Mouse (Mus musculus) embryonic facial prominence, embryonic 10.5 days (tissue): ENCODE results near the gene Ring1. TPM values are rescaled to one million over a fixed set of nuclear protein-coding genes. Genes with fewer than 3 reads are reported as not detected.
"Not testable (repeated sequence)": the region's sequence is repeated elsewhere in the genome, so short reads cannot be mapped to it uniquely, and the experiment has no call there.

ENCODE experiments used
- DNase-seq: peaks from one replicate; pipeline ENCODE4 v3.0.0-alpha.2; 2017; ENCODE audit warnings: low spot score
- H3K27ac ChIP-seq: fragments of 300-500 bp; sonication (generic); replicated peaks from 2 replicates; pipeline ENCODE4 v1.5.1; 2016; ENCODE audit warnings: mild to moderate bottlenecking
- H3K27me3 ChIP-seq: fragments of 300-500 bp; sonication (generic); replicated peaks from 2 replicates; pipeline ENCODE4 v1.6.1; 2016; ENCODE audit warnings: low read depth, mild to moderate bottlenecking; ENCODE audit not compliant: poor library complexity, severe bottlenecking
- H3K36me3 ChIP-seq: fragments of 300-500 bp; sonication (generic); replicated peaks from 2 replicates; pipeline ENCODE4 v1.6.1; 2016; ENCODE audit warnings: mild to moderate bottlenecking, moderate library complexity
- H3K4me1 ChIP-seq: fragments of 300-500 bp; sonication (generic); 2 replicates; pipeline ENCODE4 v1.6.1; 2016
- H3K4me3 ChIP-seq: fragments of 300-500 bp; sonication (generic); 2 replicates; pipeline ENCODE4 v1.5.1; 2016; ENCODE audit warnings: mild to moderate bottlenecking, moderate library complexity
- H3K9me3 ChIP-seq: fragments of 300-500 bp; sonication (generic); 2 replicates; pipeline ENCODE4 v1.6.1; 2016; ENCODE audit warnings: mild to moderate bottlenecking
- WGBS: fragments of 180-500 bp; shearing (Covaris S2); methylation state at CpG from one replicate; pipeline ENCODE4 v1.1.7; 2016; 5-methylcytosine and 5-hydroxymethylcytosine counted together
- polyA plus RNA-seq: library from polyadenylated mRNA; unstranded; fragments of >200 nt; fragmentation: Nextera tagmentation; extraction: Ambion mirVana; gene quantifications from 2 replicates; pipeline ENCODE4 v1.2.1, GENCODE M21; 2016

Gene Ring1
- polyA plus RNA-seq, 1 experiment from 2014 or later, result 11.0 TPM

DNA sequence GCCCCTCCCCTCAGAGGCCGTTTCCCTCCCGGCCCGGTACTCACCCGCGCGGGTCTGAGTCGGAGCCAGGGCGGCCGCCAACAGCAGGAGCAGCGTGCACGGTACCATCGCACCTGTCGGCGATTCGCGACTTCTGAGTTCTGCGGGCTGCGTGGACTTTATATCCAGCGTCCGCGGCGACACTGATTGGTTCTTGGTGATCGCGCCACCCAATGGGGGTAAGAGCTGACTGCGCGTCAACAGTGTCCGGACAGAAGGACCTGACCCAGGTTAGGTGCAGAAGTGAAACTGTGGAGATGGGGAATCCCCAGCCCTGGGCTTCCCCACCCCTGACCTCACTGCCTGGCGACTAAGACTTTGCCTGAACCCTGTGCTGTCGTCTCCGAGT lies 24.3 kb downstream of the Ring1 start, which contains the start of gene H2-K1:
TSS of gene H2-K1 (minus strand) at position 198 of the 388 bp plus-strand sequence.
- WGBS, result 1% methylated on average over 30 of the region's 30 CpGs
- no peak within 1 kb of the TSS; the same call in 1 of the 2 replicates for H3K27ac ChIP-seq

DNA sequence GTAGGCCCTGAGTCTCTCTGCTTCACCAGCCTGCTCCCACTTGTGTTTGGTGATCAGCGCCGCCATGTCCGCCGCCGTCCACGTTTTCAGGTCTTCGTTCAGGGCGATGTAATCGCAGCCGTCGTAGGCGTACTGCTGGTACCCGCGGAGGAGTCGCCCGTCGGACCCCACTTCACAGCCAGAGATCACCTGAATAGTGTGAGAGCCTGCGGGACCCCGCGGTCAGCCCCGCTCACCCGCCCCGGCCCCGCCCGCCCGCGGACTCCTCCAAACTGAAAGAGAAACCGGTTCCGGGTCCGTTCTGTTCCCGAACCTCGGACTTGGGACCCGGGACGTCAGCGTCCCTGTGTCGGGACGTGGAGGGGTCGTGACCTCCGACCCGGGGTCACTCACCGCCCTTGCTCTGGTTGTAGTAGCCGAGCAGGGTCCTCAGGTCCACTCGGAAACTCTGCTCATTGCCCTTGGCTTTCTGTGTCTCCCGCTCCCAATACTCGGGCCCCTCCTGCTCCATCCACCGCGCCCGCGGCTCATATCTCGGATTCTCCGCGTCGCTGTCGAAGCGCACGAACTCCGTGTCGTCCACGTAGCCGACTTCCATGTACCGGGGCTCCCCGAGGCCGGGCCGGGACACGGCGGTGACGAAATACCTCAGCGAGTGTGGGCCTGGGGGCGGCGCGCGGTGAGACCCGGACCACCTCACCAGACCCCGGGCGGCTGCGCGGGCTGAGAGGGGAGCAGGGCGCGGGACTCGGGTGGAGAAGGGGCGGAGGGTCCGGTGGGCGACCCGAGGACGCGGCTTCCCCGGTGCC lies 24.9 kb downstream of the Ring1 start:
- Histone ChIP-seq H3K27ac (no peak overlapping the region; the same call in 1 of the 2 replicates), H3K9me3 (no peaks in the 10 kb centered on the region), H3K4me1 (peaks cover 13% of the 10 kb centered on the region), H3K4me3 (peak overlapping the region; percentile 68), H3K36me3 (no peaks in the 10 kb centered on the region), H3K27me3 (peaks cover 61% of the 10 kb centered on the region)
- DNase-seq, result peak; percentile 23
- WGBS, result 3% methylated on average over 87 of the region's 87 CpGs

More for the DNA sequence above, 24.3 kb downstream of the Ring1 start, which contains the start of gene H2-K1:
- peak; percentile 75 for DNase-seq
- Histone ChIP-seq H3K36me3 (no peaks in the 10 kb centered on the region), H3K4me3 (peak within 1 kb of the TSS; percentile 68), H3K4me1 (peaks cover 13% of the 10 kb centered on the region), H3K9me3 (no peaks in the 10 kb centered on the region), H3K27me3 (peaks cover 61% of the 10 kb centered on the region)

DNA sequence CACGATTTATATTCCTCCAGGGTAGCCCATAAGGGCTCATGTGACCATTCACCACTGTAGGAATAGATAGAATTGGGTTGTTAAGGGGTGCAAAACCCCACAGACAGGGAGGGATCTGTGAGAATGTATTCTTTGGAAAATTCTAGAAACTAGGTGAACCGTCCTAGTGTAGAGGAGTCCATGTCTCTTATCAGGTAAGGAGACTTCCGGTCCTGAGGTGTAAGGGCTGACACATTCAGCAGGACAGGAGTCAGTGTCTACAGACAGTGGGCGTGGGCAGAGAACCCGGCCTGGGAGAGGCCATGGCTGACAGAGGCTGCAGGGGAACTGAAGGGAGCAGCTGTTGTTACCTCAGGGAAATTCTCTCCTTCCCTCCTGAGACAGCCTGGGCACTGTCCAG lies 25.8 kb downstream of the Ring1 start:
- H3K4me1 ChIP-seq, result peaks cover 13% of the 10 kb centered on the region
- H3K27ac ChIP-seq, H3K4me3 ChIP-seq, H3K9me3 ChIP-seq, H3K36me3 ChIP-seq, DNase-seq: not testable (repeated sequence)
- H3K27me3 ChIP-seq, result peaks cover 61% of the 10 kb centered on the region
- WGBS, result 52% methylated on average over 5 of the region's 5 CpGs

DNA sequence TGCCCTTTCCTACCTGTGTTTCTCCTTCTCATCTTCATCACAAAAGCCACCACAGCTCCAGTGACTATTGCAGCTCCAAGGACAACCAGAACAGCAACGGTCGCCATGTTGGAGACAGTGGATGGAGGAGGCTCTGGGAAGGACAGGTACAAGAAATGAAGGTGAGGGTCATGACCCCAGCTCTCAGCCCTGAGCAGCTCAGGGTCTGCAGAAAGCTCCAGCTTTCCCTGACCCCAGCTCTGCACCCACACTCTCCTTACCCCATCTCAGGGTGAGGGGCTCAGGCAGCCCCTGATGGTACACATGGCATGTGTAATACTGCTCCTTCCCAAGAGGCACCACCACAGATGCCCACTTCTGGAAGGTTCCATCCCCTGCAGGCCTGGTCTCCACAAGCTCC lies 27.5 kb downstream of the Ring1 start:
- WGBS, result 89% methylated on average over 2 of the region's 2 CpGs
- H3K27ac ChIP-seq, H3K9me3 ChIP-seq, H3K36me3 ChIP-seq, H3K4me3 ChIP-seq, DNase-seq: not testable (repeated sequence)
- Histone ChIP-seq H3K27me3 (peaks cover 54% of the 10 kb centered on the region), H3K4me1 (peaks cover 13% of the 10 kb centered on the region)

DNA sequence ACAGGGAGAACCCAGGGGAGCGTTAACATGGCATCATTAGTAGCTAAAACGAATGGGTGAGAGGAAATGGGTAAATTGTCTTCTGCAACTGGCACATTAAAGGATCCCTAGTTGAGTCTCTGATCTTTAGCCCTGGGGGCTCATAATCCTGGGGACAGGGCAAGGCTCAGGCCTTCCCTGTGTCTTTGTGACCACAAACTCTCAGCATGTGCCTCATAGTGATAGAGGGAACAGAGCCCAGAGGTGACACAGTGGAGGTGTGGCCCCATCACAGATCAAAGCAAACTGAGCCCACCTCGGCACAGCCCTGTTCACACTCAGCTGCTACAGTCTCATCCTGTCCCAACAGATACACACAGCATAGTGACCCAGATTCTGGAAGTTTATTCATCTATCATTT lies 28.8 kb downstream of the Ring1 start:
- Histone ChIP-seq H3K36me3 (no peaks in the 10 kb centered on the region), H3K27ac (no peak overlapping the region), H3K9me3 (no peaks in the 10 kb centered on the region), H3K27me3 (peaks cover 40% of the 10 kb centered on the region), H3K4me1 (peaks cover 13% of the 10 kb centered on the region), H3K4me3 (no peak overlapping the region)
- DNase-seq, result no peak
- 69% methylated on average over 3 of the region's 3 CpGs for WGBS

DNA sequence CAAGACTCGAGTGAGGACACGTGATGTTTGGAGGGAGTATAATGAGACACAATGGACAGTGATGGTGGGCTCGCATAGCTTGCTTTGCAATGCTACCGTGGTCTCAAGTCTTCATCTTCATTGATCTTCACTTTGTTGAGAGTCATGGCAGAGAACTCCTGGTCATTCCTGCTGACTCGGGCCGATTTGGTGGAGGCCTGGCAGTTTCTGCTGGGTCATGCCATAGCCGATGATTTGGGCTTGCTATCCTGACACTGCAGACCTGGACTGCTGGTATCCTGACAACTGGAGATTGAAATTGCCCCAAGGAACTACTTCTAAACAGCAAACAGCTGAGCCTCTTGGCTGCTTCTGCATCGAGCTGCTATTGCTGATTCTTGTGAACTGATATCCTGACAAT lies 29.5 kb downstream of the Ring1 start:
- WGBS, result 89% methylated on average over 8 of the region's 8 CpGs
- no peaks in the 10 kb centered on the region for H3K36me3 ChIP-seq
- H3K4me1 ChIP-seq, result peaks cover 9% of the 10 kb centered on the region
- H3K27ac ChIP-seq, result no peak overlapping the region
- H3K4me3 ChIP-seq, result no peak overlapping the region
- H3K9me3 ChIP-seq, result no peaks in the 10 kb centered on the region
- H3K27me3 ChIP-seq, result peaks cover 35% of the 10 kb centered on the region
- no peak for DNase-seq

DNA sequence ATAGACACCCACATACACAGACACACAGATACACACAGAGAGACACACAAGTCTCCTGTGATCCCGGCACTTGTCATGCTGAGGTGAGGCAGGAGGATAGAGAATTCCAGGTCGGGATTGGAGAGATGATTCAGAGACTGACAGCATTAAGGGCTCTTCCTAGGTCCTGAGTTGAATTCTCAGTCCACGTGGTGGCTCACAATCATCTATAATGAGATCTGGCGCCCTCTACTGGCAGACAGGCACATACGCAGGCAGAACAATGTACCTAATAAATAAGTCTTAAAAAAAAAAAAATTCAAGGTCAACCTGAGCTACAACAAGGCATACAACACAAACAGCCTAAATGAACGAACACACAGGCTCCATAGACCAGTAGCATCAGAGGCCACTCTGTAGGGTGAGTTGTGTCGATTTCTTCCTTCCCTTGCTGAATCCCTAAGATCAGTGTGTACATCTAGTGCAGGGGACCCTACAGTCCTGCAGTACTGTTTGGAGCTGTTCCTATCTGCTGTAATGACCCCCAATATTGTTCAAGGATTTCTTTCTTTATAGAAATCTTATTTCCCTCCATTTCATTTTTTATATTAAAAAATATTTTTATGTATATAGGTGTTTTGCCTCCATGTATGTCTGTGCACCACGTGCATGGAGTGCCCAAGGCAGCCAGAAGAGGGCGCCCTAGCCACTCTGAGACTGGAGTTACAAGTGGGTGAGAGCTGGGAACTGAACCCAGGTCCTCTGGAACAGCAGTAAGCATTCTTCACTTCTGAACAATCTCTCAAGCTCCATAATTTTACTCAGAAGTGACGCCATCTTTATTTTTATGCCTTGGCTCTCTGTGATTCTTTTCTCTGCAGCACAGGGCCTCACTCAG lies 32.5 kb downstream of the Ring1 start:
- no peaks in the 10 kb centered on the region for H3K9me3 ChIP-seq
- peak; percentile 64 for DNase-seq
- WGBS, result 30% methylated on average over 10 of the region's 10 CpGs
- H3K4me1 ChIP-seq, result no peaks in the 10 kb centered on the region
- no peaks in the 10 kb centered on the region for H3K36me3 ChIP-seq
- no peak overlapping the region for H3K4me3 ChIP-seq
- peaks cover 16% of the 10 kb centered on the region for H3K27me3 ChIP-seq
- H3K27ac ChIP-seq, result no peak overlapping the region

DNA sequence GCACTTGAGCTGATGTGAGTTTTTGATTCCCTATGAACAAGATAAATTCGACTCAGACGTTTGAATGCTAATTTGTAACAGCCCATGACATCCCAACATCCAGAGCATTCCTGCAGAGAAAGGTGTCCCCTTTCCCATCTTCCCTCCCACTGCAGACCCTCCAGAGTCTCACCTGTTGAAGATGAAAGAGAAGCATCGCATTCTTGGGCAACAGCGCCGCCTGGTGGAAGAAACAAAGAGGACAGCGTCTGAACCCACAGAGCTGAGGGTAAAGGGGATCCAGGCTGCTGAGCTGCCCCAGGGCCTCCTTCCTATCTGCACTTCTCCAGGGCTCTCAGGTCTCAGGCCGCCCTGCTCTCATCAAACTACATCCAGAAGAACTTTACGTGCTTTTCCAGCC lies 42.3 kb downstream of the Ring1 start:
- not testable (repeated sequence) for H3K27ac ChIP-seq, H3K9me3 ChIP-seq, H3K36me3 ChIP-seq
- 13% methylated on average over 8 of the region's 8 CpGs for WGBS
- H3K4me1 ChIP-seq, result peaks cover 38% of the 10 kb centered on the region
- H3K27me3 ChIP-seq, result peaks cover 38% of the 10 kb centered on the region
- H3K4me3 ChIP-seq, result peak overlapping the region; percentile 67
- DNase-seq, result peak; percentile 70

DNA sequence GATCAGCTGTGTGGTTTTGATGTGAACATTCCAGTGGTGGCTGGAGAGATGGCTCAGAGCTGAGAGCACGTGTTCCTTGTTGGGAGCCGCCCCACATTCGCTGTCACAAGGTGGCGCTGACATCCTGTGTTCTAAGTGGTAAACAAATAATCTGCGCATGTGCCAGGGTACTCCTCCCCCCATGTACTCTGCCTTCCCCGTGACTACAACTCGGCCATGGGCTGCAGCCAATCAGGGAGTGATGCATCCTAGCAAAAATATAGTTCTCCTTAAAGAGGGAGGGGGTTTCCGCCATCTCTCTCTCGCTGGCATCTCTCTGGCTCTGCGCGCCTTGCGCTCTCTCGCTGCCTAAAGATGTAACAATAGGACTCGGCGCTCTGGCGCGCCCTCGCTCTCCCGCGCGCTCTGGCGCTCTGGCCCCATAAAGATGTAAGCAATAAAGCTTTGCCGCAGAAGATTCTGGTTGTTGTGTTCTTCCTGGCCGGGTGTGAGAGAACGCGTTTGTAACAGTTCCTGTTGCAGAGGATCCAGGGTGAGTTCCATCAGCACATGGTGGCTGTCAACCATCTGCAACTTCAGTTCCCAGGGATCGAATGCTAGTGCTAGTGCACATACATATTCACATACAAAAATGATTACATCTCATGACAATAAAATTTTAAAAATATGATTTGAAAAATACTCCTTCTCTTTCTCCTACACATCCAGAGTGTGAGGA lies 43.1 kb downstream of the Ring1 start:
- Histone ChIP-seq H3K4me1 (peaks cover 38% of the 10 kb centered on the region), H3K27me3 (peaks cover 46% of the 10 kb centered on the region), H3K4me3 (peak overlapping the region; percentile 67), H3K27ac (peak overlapping the region; percentile 90)
- DNase-seq, result peak; percentile 93
- not testable (repeated sequence) for H3K36me3 ChIP-seq, H3K9me3 ChIP-seq
- WGBS, result 1% methylated on average over 27 of the region's 27 CpGs

DNA sequence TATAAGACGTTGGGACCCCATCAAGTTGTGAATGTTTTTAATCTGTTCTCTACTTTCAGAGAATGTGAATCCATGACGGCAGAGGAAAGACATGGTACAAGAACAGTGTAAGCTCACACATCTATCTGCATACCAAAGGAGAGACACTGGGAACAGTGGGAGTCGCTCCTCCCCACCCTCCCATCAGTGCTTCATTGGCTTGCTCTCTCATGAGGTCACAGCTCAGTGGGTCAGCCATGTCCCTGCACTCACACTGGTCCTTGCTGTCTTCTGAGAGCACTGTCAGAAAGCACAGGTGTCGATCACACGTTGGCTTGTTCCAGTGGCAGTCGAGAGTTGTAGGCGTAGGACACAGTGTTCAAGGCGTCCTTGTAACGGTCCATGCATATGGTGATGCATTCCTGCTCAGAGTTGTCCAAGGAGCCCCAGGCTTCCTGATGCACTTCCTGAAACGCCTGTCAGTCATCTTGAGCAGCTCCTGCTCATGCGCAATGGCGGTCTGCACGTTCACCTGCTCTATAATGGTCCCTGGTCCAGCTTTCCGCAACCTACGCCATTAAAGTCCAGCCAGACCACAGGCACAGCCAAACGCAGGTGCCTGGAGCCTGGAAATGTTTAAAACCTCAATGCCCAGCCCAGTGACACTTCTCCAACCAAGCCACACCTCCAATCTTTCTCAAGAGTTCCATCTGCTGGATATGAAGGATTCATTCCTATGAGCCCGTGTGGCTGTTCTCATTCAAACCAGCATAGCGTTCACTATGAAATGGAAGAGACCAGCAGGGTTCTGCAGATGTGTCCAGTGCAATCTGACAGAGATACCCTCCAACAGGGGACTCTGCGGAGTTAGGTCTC lies 44.1 kb downstream of the Ring1 start:
- no peaks in the 10 kb centered on the region for H3K9me3 ChIP-seq
- peaks cover 38% of the 10 kb centered on the region for H3K4me1 ChIP-seq
- peaks cover 56% of the 10 kb centered on the region for H3K27me3 ChIP-seq
- H3K4me3 ChIP-seq, result peak overlapping the region; percentile 67; the same call in 1 of the 2 replicates
- H3K36me3 ChIP-seq, result no peaks in the 10 kb centered on the region
- WGBS, result 79% methylated on average over 19 of the region's 19 CpGs
- no peak for DNase-seq
- H3K27ac ChIP-seq, result peak overlapping the region; percentile 90

DNA sequence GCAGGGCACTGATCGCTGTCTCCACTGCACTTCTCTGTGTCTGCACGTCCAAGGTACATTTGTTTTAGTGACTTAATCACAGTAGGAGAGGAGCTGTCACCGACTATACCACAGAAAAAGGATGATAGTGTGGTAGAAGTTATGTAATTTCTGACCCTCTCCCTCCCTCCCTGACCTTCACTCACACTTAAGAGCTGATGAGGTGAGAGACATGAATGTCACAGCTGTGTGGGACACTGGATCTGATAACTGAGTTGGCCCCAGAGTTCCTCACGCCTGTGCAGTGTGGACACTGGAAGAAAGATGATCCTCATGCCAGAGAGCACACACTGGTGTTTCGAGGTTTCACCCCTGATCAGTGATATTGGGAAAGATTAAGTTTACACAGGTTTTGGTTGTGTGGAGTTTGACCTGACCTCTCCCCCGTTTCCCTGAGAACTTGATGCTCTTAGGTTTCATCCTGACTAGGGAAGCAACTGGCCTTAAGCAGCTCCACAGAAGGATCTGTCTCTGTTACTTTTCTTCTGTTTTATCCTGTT lies 44.9 kb downstream of the Ring1 start:
- H3K9me3 ChIP-seq, result no peaks in the 10 kb centered on the region
- H3K27ac ChIP-seq, result no peak overlapping the region
- 72% methylated on average over 6 of the region's 6 CpGs for WGBS
- H3K36me3 ChIP-seq, result no peaks in the 10 kb centered on the region
- peaks cover 58% of the 10 kb centered on the region for H3K27me3 ChIP-seq
- H3K4me1 ChIP-seq, result peaks cover 38% of the 10 kb centered on the region
- DNase-seq, result no peak
- no peak overlapping the region for H3K4me3 ChIP-seq
